Mouse (Mus musculus): ENCODE measurements around the gene Aldh6a1.

Aldh6a1 gene

DNA sequence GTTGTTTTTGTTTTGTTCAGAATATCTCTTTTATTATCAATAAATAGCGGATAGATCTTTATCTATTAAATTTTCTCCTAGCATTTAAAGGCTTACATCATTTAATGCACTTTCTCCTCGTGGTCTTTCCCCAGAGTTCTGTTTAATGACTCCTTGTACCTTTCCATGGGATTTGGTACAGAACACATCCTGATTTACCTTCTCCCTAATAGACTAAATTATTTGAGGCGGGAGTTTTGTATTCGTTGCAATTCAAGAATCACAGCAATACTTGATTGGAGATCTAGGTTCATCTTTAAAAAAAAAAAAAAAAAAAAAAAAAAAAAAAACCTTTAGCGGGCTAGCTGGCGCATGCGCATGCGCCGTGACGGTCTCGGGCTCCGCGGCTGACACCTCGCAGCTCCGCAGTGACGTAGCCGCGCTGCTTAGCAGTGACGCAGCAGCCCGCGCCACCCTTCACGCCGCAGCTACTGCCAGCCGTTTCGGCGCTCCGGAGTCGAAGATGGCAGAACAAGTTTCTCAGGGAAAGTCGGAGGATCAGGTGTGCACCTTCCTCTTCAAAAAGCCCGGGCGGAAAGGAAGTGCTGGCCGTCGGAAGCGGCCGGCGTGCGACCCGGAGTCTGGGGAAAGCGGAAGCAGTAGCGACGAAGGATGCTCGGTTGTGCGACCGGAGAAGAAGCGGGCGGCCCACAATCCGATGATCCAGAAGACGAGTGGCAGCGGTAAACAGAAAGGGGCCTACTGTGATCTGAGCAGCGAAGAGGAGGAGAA lies 33.8 kb downstream of the Aldh6a1 start, which contains the start of gene Rnf113a2:
Gene Rnf113a2 (plus strand): TSS at position 363 of the 771 bp plus-strand sequence.
- peak; percentile 83 for DNase-seq (ENCODE audit: extremely low spot score, low spot score)

DNA sequence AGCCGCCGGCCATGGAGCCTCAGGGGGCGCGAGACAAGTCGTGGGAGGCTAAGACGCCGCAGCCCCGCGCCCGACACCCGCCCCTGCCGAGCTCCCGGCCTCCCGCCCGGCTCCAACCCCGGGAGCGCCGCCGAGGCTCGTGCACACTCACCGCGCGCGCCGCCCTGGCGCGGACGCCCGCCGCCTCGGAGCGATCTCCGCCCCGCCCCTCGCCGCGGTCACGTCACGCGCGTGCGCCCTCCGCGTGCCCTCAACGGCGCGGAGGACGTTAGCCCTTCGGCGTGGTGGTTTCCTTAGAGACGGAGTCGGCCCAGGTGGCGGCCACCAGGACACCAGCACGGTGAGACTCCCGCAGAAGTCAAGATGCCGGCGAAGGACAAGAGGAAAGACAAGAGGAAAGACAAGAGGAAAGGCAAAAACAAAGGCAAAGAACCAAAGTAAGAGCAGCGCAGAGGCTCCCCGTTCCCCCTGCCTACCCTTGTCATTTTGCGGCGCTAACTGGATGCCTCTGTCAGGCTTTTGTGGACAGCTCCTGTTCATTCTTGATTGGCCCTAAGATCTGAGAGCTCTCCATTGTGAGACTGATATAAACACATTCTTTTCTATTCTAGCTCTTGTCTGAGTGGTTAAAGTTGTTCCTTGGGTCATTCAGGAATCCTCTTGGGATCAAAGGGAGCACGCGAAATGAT lies 41.8 kb downstream of the Aldh6a1 start, which contains the start of the genes Entpd5 and Bbof1:
Gene Entpd5 (minus strand): TSS at position 211 of the 689 bp plus-strand sequence.
Gene Bbof1 (plus strand): TSS at position 253 of the 689 bp plus-strand sequence.
- peak; percentile 85 for DNase-seq (ENCODE audit: extremely low spot score, low spot score)

DNA sequence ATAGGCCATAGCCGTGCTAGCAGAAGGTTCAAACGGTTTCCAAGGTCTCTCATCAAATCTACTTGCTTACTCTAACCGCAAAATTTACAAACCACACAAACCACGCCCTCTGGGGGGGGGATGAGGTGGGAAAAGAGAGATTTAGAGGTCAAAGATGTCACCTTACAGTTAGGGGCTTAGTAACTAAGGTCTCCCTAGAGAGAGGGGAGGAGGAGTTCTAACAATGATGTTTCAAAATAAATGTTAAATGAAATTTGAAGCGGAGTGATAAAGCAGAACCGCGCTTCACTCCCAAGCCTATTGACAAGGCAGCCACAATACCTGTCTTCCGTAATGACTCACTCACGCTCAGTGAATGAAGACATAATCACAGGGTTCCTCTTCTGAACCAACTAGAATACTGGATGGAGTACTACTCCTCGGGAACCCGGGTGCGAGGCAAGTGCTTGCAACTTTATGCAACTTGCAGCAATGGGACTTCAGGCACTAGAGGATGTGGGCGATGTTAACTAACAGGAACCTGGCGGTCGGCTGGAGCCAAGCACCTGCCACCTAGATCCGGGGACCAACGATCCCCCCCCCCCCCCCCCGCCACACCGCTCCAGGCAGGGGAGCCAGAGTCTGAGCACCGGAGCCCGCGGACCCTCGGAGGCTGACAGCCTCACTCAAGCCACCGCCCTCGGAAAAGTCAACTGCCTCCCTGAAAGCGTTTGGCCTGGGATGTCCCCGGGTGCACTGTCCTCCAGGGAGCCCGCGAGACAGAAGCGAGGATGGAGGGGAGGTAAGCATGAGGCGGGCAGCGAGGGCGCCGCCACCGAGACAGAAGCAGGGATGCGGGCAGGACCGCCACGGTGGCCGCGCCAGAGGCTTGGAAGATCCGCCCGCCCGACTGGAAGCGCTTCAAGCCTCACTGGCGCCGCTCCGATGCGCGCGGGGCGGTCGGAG lies 42.7 kb downstream of the Aldh6a1 start:
- DNase-seq (ENCODE audit: extremely low spot score, low spot score): no peak

DNA sequence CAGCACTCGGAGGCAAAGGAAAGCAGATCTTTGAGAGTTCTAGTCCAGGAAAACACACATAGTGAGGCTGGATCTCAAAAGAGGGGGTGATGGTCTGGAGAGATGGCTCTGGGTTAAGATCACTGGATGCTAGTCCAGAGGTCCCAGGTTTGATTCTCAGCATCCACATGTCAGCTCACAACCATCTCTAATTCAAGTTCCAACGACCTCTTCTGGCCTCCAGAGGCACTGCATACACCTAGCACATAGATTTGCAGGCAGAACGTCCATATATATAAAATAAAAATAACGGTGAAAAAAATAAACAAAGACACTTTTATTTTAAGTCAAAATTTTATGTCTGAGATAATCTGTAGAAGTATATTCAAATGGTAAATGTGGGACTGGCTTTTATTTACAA lies 43.5 kb downstream of the Aldh6a1 start:
- DNase-seq (ENCODE audit: extremely low spot score, low spot score): no peak

DNA sequence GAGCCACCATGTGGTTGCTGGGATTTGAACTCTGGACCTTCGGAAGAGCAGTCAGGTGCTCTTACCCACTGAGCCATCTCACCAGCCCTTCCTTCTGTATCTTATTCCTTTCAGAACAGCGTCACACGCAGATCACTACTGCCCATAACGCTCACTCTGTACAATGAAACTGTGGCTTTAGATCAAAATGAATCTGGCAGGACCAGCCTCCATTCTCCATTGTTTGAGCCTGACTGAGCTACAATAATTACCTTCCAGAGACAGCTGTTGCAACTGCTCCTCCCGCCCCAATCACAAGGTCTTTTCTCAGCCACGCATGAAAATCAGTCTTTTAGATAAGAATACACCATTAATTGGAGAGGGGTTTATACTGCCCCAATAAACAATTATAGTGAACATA lies 46.3 kb downstream of the Aldh6a1 start:
- no peak for DNase-seq (ENCODE audit: extremely low spot score, low spot score)

DNA sequence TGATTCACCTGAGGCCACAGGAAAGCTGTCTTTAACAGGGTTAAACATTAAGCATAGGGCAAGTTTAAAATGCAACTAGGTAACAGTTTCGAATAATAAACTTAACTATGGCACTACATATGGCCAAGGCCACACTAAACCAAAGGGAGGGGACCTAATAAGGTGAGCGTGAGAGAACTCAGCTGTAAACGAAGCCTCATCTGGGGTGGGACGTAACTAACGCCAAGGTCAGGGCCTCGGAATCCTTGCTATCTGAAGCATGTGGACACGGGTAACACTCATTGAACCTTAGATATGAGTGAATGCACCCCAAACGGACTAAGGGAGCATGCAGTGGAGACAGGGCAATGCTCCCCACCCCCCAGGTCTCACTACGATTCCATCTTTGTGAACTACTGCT lies 47.9 kb downstream of the Aldh6a1 start:
- DNase-seq (ENCODE audit: extremely low spot score, low spot score): no peak

DNA sequence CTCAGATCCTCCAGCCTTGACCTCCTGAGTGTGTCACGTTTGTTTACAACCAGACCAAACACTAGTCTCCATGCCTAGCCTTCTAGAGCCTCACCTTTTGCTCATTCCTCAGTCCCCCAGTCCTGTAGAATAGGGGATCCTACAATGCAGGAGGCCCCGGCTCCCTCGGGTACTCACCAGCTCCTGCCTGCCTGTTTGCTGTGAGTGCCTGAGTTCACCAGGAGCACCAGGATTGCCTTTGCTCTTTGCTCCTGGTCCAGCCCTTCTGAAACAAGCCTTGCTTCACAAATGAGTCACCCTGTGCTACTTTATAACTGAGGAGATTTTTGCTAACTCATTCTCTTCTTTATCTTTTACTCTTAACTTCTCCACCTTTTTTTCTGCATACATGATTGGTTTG lies 50.2 kb downstream of the Aldh6a1 start:
- no peak for DNase-seq (ENCODE audit: extremely low spot score, low spot score)

DNA sequence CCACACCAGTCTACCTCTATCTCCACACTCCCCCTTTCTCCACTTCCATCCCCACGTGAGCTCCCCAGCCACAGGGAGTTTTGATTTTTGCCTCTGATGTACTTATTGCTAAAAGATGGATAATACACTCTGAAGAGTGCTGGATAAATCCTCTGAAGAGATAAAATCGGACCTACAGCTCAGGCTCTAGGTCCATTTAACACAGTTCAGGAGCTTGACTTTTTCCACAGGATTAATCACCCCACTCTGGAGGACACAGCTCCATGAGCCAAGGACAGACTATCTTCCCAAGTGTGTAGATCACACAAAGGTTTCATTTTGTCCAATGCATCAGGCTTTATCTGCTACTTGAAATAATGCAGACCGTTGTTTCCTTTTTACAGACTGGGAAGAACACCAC lies 50.7 kb downstream of the Aldh6a1 start:
- no peak for DNase-seq (ENCODE audit: extremely low spot score, low spot score)

DNA sequence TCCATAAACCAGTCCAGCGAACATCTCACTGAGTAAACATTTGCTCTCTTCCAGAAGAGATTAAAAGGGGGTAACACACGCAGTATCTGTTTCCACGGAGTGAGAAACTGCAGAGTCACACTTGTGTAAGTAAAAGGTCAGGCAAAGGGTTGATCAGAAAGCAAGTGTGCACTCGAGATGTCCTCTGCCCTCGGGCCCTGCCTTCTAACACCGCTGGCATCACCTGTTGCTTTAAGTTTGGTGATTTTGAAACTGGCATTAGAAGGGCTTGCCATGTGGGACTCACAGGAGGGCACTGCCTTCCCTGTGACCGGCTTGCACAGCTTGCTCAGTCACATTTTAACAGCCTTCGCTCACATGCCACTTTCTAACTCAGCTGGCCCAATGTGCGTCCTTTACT lies 51.1 kb downstream of the Aldh6a1 start:
- no peak for DNase-seq (ENCODE audit: extremely low spot score, low spot score)

DNA sequence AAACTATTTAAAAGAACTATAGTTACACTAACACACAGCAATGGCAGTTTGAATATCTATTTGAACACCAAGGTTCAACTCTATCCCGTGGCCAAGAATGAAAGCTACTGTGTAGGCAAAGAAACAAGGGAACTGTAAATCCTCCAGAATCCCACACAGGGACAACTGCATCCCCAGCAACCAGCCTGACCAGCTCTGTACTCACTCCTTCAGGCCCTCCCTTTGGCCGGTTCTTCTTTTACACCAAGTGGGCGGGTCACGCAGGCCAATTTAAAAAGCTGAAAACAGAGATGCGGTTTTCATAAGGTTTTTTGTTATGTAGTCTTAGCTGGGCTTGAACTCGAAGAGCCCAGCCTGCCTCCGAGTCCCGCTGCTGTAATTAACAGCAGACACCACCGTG lies 51.7 kb downstream of the Aldh6a1 start:
- no peak for DNase-seq (ENCODE audit: extremely low spot score, low spot score)

DNA sequence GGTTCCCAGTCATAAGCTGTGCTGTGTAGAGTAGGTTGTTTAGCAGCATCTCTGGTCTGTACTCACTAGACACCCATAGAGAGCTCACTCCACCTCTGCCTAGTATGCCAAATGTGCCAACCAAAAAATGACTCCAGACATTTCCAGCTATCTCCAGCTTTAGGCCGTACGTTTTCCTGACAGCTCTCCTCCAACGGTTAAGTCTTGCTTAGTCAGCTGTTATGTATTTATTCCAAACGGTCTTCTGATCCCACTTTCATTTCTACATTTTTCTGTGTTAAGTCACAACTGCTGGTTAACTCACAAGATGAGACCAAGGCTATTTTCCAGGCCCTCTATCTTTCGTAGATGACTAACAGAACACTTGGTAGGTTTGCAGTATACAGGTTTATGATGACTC lies 52.2 kb downstream of the Aldh6a1 start:
- no peak for DNase-seq (ENCODE audit: extremely low spot score, low spot score)

DNA sequence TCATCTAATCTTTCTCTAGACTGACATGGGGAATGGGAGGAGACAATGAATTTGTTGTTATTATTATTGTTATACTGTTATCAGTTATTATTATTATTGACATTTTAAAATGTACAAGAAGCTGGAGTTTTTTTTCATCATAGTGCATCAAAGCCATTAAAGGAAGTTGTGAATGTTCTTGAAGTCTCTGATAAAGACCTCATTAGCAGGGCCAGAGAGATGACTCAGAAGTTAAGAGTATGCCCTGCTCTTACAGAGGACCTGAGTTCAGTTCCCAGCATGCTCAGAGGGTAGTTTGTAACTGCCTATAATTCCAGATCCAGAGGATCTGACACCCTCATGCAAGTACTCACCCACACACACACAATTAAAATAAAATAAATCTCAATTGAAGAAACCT lies 53.1 kb downstream of the Aldh6a1 start:
- no peak for DNase-seq (ENCODE audit: extremely low spot score, low spot score)

DNA sequence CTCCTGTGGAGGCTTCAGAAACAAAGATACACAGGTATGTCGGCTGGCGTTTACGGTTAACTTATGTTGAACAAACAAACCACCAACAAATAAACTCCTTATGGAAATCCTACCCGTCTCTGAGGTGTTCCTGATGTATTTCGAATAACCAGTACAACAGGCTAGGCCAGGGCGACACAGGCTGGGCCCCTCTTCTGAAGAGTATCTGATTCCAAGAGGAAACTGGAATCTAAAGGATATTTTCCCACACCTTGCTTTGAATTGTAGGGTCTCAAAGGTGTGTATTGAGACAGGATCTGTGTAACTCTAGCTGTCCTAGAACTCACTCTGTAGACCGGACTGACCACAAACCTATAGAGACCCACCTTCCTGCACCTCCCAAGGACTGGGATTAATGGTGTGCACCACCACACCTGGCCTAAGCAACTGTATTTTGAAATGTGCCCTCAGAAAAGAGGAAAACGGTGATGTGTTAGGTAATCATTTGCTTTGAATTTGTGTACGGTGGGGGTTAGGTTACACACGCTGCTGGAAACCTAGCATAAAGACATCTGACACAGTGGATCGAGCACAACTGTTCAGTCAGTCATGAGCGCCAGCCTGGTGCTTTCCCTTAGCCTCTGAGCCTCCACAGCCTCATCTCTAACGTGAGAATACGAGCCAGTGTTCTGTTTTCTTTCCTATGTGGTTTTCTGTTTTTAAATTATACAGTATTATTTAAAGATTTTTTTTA lies 53.7 kb downstream of the Aldh6a1 start:
- no peak for DNase-seq (ENCODE audit: extremely low spot score, low spot score)

DNA sequence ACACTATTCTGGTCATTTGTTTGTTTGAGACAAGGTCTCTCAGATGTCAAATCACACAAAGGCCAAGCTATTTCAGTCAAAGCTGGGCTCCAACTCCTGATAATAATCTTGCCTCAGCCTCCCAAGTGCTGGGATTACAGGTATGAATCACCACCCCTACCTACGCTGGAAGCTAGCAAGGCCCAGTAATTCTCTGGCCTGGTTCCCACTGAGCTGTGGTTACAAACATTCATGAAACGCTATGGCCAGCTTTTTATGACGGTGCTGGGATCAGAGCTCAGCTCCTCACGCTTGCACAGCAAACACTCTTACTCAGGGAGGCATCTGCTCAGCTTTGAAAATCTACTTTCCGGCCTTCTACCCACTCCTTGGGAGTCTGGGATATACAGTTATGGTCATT lies 57.0 kb downstream of the Aldh6a1 start:
- DNase-seq (ENCODE audit: extremely low spot score, low spot score): no peak

DNA sequence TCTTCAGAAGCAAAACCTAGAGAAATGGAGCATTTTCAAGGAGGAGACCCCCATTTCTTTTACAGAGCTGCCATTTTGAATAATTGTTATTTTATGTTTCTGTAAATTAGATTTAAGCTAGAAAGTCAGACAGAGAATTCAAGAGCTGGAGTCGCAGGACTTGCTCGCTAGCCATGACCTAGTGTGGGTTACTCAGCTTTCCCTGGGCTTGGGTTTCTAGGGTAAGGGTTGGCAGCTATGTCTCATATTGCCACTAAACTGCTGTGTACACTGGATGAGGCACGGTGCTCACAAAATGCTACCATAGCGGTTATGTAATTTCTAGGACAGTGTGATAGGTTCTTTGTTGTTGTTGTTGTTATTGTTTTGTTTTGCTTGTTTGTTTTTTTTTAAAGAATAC lies 58.1 kb downstream of the Aldh6a1 start:
- DNase-seq (ENCODE audit: extremely low spot score, low spot score): no peak

DNA sequence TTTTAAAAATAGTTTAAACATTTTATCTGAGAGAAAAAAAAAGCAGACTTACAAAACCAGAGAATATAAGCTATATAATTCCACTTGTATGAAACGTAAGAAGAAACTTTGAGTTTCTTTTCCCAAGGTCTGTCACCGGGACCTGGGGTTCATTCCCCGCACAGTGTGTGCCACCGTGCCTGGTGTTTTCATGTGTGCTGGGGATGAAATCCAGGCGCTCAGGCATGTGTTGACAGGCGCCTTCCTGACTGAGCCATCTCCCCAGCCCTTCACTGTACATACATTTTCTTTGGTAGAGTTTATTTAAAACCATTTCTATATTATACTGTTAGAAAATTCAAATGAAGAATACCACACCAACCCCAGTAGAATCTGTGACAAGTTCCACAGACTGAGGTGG lies 60.5 kb downstream of the Aldh6a1 start:
- no peak for DNase-seq (ENCODE audit: extremely low spot score, low spot score)

DNA sequence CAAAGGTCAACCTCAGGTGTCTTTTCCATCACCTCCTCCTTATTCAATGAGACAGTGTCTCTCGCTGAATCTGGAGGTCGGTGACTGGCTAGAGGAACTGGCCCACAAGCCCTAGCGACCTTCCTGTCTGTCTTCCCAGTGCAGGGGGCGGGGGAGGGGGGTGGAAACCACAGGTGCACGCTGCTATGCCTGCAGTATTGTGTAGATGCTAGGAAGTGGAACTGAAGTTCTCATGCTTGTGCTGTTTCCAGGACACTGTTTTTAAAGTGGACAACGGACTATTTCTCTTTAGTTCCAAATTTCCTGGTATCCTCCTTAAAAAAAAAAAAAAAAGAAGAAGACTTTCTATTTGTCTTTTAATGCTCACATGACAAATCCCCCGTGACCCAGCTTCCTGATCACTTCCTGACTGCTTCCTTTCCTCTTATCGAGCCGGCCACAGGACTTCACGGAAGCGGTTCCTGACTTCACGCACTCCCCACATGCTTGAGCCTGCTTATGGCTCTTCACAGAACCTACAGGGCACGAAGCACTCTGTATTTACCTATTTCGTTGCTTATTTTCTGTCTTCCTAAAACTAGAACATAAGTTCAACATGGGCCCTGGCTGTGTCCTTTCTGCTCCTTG lies 61.9 kb downstream of the Aldh6a1 start:
- DNase-seq (ENCODE audit: extremely low spot score, low spot score): no peak

DNA sequence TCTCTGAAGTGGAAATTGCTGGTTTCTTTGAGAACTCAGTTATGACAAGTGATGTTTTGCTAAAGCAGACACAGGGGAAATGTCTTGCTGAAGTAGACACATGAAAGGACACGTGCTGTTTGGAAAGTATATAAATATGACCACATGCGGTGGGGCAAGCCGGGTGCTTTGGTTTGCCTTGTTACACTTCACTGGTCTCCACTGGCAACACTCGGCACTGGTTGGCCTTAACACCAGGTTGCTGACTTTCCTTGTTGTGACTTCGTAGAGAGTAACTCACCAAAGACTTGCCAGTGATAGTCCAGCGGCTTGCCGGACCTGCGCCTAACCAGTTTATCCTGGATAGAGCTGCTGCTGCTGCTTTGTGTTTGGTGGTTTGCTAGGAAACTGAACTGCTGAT lies 62.7 kb downstream of the Aldh6a1 start:
- DNase-seq (ENCODE audit: extremely low spot score, low spot score): no peak

DNA sequence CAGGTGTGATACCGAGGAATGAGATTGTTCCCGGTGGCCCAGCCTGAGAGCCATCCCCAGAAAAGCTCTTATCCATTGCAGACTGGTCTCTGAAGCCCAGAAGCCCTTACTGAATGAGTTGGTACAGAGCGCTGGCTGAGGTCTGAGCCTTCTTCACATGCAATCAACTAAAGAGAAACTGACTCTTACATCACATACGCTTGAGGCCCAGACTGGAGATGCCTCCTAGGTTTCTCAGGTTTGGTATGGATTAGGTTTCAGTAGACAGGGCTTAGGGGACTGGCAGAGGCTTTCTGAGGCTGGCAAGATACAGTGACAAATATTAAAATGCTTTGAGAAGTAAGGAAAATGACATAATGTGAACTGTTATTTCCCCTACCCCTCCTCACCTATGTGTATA lies 65.4 kb downstream of the Aldh6a1 start:
- no peak for DNase-seq (ENCODE audit: extremely low spot score, low spot score)

DNA sequence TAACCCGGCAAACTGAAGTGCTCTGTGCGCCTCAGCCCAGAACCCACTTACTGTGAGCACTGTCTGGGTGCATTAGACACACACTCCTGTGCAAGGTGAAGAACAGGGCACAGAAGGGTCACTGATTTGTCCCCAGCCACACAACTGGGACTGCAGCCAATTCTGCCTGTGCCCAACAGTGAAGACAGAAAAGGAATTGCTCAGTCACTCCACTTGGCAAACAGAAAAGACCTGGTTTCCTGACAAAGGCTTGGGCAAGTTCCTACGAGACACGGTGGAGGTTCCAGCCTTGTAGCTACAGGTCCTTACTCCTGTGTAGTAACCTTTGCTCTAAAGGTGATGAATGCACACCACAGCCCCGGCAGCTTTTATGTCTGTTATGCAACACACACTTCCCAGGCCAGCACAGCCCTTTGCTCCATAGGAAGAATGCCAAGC lies 66.1 kb downstream of the Aldh6a1 start:
- no peak for DNase-seq (ENCODE audit: extremely low spot score, low spot score)

DNA sequence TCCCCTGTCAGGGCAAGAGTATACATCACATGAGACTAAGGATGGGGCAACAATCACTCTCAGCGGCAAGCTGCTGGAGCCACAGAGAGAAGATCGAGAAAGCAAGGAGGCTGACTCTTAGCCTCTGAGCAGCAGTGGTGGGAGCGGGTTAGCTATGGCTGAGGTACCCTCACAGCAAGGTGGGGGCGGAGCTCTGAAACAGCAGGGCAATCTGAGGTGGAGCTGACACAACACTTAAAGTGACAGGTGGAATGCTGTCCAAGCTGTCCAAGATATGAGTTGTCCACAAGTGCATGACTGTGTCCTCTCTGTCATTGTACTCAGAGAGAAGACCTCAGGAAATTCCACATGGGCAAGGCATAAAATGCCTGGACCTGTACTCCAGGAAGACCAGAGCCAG lies 68.4 kb downstream of the Aldh6a1 start:
- DNase-seq (ENCODE audit: extremely low spot score, low spot score): no peak

Measured in neural tube, embryonic 10.5 days (tissue).